Mouse (Mus musculus) spleen, adult 10 weeks (tissue): Measurements from ENCODE around the gene Rhbdd1. TPM values are rescaled to one million over a fixed set of nuclear protein-coding genes. Genes with fewer than 3 reads are reported as not detected.

Source experiments
- polyA plus RNA-seq: library from polyadenylated mRNA; stranded (reverse); fragments of 350-450 nt; fragmentation: Illumina TruSeq; extraction: RNeasy Lipid Tissue Mini Kit (QIAGEN cat#74804); gene quantifications from one replicate; pipeline ENCODE4 v1.2.3, GENCODE M21; 2015; ENCODE audit warnings: low replicate concordance; ENCODE audit not compliant: insufficient read depth

Gene Rhbdd1
- polyA plus RNA-seq, result 21.2 TPM

DNA sequence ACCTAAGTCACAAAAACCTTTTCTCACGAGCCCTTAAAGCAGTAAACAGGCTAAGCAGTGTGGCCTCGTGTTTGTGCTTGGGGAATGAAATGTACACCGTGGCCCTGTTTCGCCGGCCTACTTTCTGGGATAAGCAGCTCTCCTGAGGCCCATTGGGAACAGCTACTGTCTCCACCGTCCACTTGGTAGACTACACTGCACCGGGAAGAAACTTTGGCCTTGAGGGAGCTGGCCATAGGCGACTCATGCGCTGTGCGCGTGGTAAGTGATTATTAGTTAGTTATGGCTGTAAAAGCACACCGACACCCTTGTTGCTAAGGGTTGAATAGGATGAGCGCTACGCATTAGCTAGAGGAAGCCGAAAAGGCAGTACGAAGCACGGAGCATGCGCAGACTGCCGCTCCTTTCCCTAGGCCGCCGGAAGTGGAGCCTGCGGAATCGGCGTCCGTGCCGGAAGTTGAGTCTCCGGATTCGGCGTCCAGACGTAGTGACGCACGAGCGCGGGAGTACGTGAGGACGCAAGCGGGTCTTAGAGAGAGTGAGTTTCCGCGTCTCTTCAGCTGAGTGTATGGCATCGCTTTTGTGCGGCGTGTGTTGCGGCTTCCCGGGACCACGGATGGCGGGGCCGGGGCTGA, at the start of gene Rhbdd1:
Gene Rhbdd1 (plus strand): TSS at position 342 of the 635 bp plus-strand sequence.

DNA sequence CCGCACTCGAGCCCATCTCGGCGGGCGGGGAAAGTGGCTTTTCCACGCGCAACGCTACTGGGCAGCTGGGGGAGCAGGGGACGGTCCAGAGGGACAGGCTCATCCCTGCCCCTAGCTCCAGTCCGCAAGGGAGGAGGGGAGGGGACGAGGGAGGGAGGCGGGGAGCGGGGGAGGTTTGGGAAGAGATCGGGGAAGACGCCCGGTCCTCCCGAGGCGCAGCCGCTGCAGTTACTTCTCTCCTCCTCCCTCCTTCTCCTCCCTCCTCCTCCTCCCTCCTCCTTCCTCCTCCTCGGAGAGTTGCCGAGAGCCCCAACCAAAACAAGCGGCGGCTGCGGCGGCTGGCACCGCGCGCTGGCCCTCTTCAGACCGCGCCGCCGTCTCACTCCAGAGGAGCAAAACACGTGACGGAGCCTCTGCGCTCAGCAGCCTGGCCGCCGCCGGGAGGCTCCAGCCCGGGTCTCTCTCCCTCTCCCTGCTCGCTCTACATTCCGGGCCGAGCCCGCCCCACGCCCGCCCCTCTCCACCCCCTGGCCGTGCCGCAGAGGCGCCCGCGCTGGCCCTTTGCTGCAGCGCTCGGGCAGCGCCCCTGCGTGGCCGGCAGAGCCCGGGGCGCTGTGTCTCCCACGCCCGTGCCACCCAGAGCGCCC, 25.0 kb upstream of the Rhbdd1 start, which contains the start of gene Irs1:
Gene Irs1 (minus strand): TSS at position 266 of the 647 bp plus-strand sequence.

Other genes with a start within 250 kb of the Rhbdd1 start
- not detected for gene Gm9747, start 83.3 kb upstream of the Rhbdd1 start, polyA plus RNA-seq
- 3.3 TPM for gene Irs1, start 25.0 kb upstream of the Rhbdd1 start, polyA plus RNA-seq